Mouse (Mus musculus) liver, embryonic 16.5 days (tissue): ENCODE measurements at regions not wholly inside any gene's neighbourhood (a gene's known extent, or its start where the extent isn't known, plus 50 kb on each side); places are given as distances from the start of the nearest gene placed in this dataset.

Experiments
- ATAC-seq: fragments of 200-750 bp; cut with Nextera tagmentation; 2 replicates; pipeline ENCODE4 v1.8.0; 2017; ENCODE audit warnings: low read depth, mild to moderate bottlenecking, moderate number of reproducible peaks, moderate library complexity
- H3K27ac ChIP-seq: fragments of 300-500 bp; sonication (generic); 2 replicates; pipeline ENCODE4 v1.5.1; 2014; ENCODE audit warnings: mild to moderate bottlenecking, low read length
- H3K27me3 ChIP-seq: fragments of 300-500 bp; sonication (generic); 2 replicates; pipeline ENCODE4 v1.6.1; 2014; ENCODE audit warnings: low read depth, low read length, mixed read lengths; ENCODE audit not compliant: control insufficient read depth, insufficient read depth
- H3K36me3 ChIP-seq: fragments of 300-500 bp; sonication (generic); 2 replicates; pipeline ENCODE4 v1.6.1; 2014; ENCODE audit warnings: mild to moderate bottlenecking; ENCODE audit not compliant: control insufficient read depth, insufficient read depth
- H3K4me1 ChIP-seq: fragments of 300-500 bp; sonication (generic); 2 replicates; pipeline ENCODE4 v1.6.1; 2014; ENCODE audit warnings: low read depth, low read length, mixed read lengths; ENCODE audit not compliant: control insufficient read depth
- H3K4me2 ChIP-seq: fragments of 300-500 bp; sonication (generic); 2 replicates; pipeline ENCODE4 v1.6.1; 2014; ENCODE audit warnings: low read depth, low read length, mixed read lengths
- H3K4me3 ChIP-seq: fragments of 300-500 bp; sonication (generic); 2 replicates; pipeline ENCODE4 v1.5.1; 2014; ENCODE audit warnings: low read depth, mild to moderate bottlenecking, low read length
- H3K9ac ChIP-seq: fragments of 300-500 bp; sonication (generic); 2 replicates; pipeline ENCODE4 v1.6.1; 2014; ENCODE audit warnings: low read depth, low read length
- H3K9me3 ChIP-seq: fragments of 300-500 bp; sonication (generic); replicated peaks from 2 replicates; pipeline ENCODE4 v1.6.1; 2016; ENCODE audit warnings: low read length; ENCODE audit not compliant: control insufficient read depth
- WGBS: fragments of 180-500 bp; shearing (Covaris S2); extraction: QIAGEN DNeasy Blood & Tissue Kit; methylation state at CpG from one replicate; pipeline ENCODE4 v1.1.7; 2014; ENCODE audit not compliant: insufficient replicate concordance; 5-methylcytosine and 5-hydroxymethylcytosine counted together

- ATAC-seq = no peak
- WGBS = 54% methylated on average over 11 of the region's 11 CpGs
- Histone ChIP-seq H3K4me2 (no peak overlapping the region), H3K9ac (no peak overlapping the region), H3K9me3 (no peaks in the 10 kb centered on the region), H3K4me1 (no peaks in the 10 kb centered on the region), H3K27ac (no peak overlapping the region), H3K27me3 (no peaks in the 10 kb centered on the region), H3K4me3 (no peak overlapping the region), H3K36me3 (no peaks in the 10 kb centered on the region)
Observed at GRCm38 (mm10) chr2:147292387-147293293, 69.1 kb upstream of the Pax1 start.

GRCm38 (mm10) chr2:147283390-147283789 lies 78.3 kb upstream of the Pax1 start:
- no peak for ATAC-seq
- Histone ChIP-seq H3K9me3 (no peaks in the 10 kb centered on the region), H3K9ac (no peak overlapping the region), H3K27ac (no peak overlapping the region), H3K36me3 (no peaks in the 10 kb centered on the region), H3K27me3 (no peaks in the 10 kb centered on the region), H3K4me2 (no peak overlapping the region), H3K4me3 (no peak overlapping the region), H3K4me1 (no peaks in the 10 kb centered on the region)
- WGBS = 47% methylated on average over 3 of the region's 3 CpGs

GRCm38 (mm10) chr2:147277636-147278035 lies 83.6 kb upstream of the Nkx2-2 start:
- no peaks in the 10 kb centered on the region for H3K27me3 ChIP-seq
- H3K27ac ChIP-seq = no peak overlapping the region
- WGBS = 59% methylated on average over 4 of the region's 4 CpGs
- no peaks in the 10 kb centered on the region for H3K4me1 ChIP-seq
- no peaks in the 10 kb centered on the region for H3K36me3 ChIP-seq
- no peak overlapping the region for H3K4me3 ChIP-seq
- no peak overlapping the region for H3K9ac ChIP-seq
- H3K4me2 ChIP-seq = no peak overlapping the region
- H3K9me3 ChIP-seq = no peaks in the 10 kb centered on the region
- ATAC-seq = no peak

DNA sequence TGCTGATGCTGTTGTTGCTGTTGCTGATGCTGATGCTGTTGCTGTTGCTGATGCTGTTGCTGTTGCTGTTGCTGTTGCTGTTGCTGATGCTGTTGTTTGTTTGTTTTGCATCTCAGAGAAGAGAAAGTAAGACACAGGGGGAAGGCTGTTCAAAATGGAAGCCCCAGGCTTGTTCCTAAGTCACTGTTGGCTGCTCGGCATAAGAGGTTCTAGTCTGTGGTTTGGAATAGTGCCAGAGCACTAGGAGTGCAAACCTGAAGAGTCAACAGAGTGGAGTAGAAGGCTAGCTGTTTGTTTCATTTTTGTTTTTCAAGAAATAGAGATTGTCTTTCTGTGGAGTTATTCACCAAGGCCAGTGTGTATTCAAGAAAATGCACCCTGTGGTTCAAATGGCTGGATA lies 75.1 kb upstream of the Nkx2-2 start:
- no peak for ATAC-seq
- 37% methylated on average over 1 of the region's 1 CpGs for WGBS
- H3K4me3 ChIP-seq = no peak overlapping the region
- no peaks in the 10 kb centered on the region for H3K9me3 ChIP-seq
- no peaks in the 10 kb centered on the region for H3K36me3 ChIP-seq
- no peak overlapping the region for H3K9ac ChIP-seq
- H3K27ac ChIP-seq = no peak overlapping the region
- no peaks in the 10 kb centered on the region for H3K4me1 ChIP-seq
- H3K27me3 ChIP-seq = no peaks in the 10 kb centered on the region
- H3K4me2 ChIP-seq = no peak overlapping the region

DNA sequence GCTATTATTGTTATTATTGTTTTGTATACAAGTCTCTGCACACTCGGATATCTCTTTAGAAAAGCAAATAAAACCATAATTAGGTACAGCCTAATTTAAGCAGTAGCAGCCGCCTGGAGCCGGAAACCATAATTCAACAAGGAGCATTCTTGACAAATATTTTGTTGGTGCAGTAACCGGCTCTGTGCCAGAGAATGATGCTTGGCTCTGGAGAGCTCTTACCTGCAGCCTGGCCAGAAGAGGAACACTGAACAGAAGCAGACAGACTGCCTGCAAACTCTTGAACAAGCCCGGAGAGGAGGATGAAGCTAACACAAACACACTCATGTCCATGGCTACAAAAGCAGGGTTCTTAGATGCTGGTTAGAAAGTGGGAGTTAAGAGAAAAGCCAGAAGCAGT lies 73.9 kb upstream of the Nkx2-2 start:
- 63% methylated on average over 5 of the region's 5 CpGs for WGBS
- H3K4me1 ChIP-seq = no peaks in the 10 kb centered on the region
- H3K36me3 ChIP-seq = no peaks in the 10 kb centered on the region
- no peaks in the 10 kb centered on the region for H3K9me3 ChIP-seq
- no peaks in the 10 kb centered on the region for H3K27me3 ChIP-seq
- no peak overlapping the region for H3K27ac ChIP-seq
- H3K9ac ChIP-seq = no peak overlapping the region
- no peak overlapping the region for H3K4me3 ChIP-seq
- ATAC-seq = no peak
- no peak overlapping the region for H3K4me2 ChIP-seq

GRCm38 (mm10) chr2:147267257-147267656 lies 73.2 kb upstream of the Nkx2-2 start:
- WGBS = 69% methylated on average over 3 of the region's 3 CpGs
- Histone ChIP-seq H3K4me3 (no peak overlapping the region), H3K4me1 (no peaks in the 10 kb centered on the region), H3K4me2 (no peak overlapping the region), H3K9ac (no peak overlapping the region), H3K9me3 (no peaks in the 10 kb centered on the region), H3K36me3 (no peaks in the 10 kb centered on the region), H3K27me3 (no peaks in the 10 kb centered on the region), H3K27ac (no peak overlapping the region)
- ATAC-seq = no peak

- no peak overlapping the region for H3K4me2 ChIP-seq
- no peak overlapping the region for H3K4me3 ChIP-seq
- H3K27me3 ChIP-seq = no peaks in the 10 kb centered on the region
- ATAC-seq = peak; percentile 9; the same call in 1 of the 2 replicates
- H3K27ac ChIP-seq = no peak overlapping the region
- H3K4me1 ChIP-seq = no peaks in the 10 kb centered on the region
- H3K9ac ChIP-seq = no peak overlapping the region
- no peaks in the 10 kb centered on the region for H3K9me3 ChIP-seq
- 17% methylated on average over 6 of the region's 6 CpGs for WGBS
- no peaks in the 10 kb centered on the region for H3K36me3 ChIP-seq
Observed at GRCm38 (mm10) chr2:147256696-147257095, 62.7 kb upstream of the Nkx2-2 start.

DNA sequence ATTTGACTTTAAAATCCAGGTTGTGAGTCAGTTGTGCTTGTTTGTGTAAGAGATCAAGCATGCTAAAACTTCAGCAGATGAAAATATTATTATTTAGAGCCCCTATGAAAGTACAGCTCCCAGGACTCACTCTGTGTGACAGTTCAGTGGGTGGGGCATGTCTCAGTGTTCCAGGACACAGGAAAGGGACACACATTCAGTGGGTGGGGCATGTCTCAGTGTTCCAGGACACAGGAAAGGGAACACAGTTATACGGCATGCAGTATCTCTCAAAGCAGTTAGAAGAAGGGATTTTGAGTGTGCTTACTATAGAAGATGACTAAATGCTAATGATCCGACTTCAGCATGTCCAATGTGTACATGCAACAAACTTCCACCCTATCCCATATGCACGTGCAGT lies 60.9 kb upstream of the Nkx2-2 start:
- Histone ChIP-seq H3K36me3 (no peaks in the 10 kb centered on the region), H3K4me2 (no peak overlapping the region), H3K9me3 (no peaks in the 10 kb centered on the region), H3K27ac (no peak overlapping the region), H3K9ac (no peak overlapping the region), H3K4me1 (no peaks in the 10 kb centered on the region), H3K4me3 (no peak overlapping the region), H3K27me3 (no peaks in the 10 kb centered on the region)
- ATAC-seq = no peak
- 51% methylated on average over 3 of the region's 3 CpGs for WGBS

GRCm38 (mm10) chr2:147254137-147254536 lies 60.1 kb upstream of the Nkx2-2 start:
- H3K27me3 ChIP-seq = no peaks in the 10 kb centered on the region
- H3K36me3 ChIP-seq = no peaks in the 10 kb centered on the region
- H3K4me2 ChIP-seq = no peak overlapping the region
- H3K9ac ChIP-seq = no peak overlapping the region
- ATAC-seq = no peak
- 49% methylated on average over 5 of the region's 5 CpGs for WGBS
- no peaks in the 10 kb centered on the region for H3K9me3 ChIP-seq
- H3K4me3 ChIP-seq = no peak overlapping the region
- H3K4me1 ChIP-seq = no peaks in the 10 kb centered on the region
- H3K27ac ChIP-seq = no peak overlapping the region
